Mouse (Mus musculus) ES-E14 (cell line): ENCODE results near the gene 1700001O22Rik. TPM values are rescaled to one million over a fixed set of nuclear protein-coding genes. Genes with fewer than 3 reads are reported as not detected.

Experiments
- DNase-seq: peaks from one replicate; pipeline ENCODE4 v3.0.0-alpha.2; 2013; ENCODE audit warnings: low read depth, low spot score
- H3K27ac ChIP-seq: 2 replicates; pipeline ENCODE4 v1.5.1; 2012; ENCODE audit warnings: low read depth, mild to moderate bottlenecking, low read length, moderate library complexity, mixed read lengths; ENCODE audit not compliant: poor library complexity, insufficient read depth, severe bottlenecking
- H3K36me3 ChIP-seq: 2 replicates; pipeline ENCODE4 v1.6.1; 2012; ENCODE audit warnings: mild to moderate bottlenecking, low read length, moderate library complexity, mixed read lengths; ENCODE audit not compliant: control insufficient read depth, poor library complexity, insufficient read depth, severe bottlenecking
- H3K4me1 ChIP-seq, 2 experiments: fragments of 150-350 bp in 1 of 2; sonication (generic) in 1 of 2; 2 replicates each; pipeline ENCODE4 v1.6.1; 2012; ENCODE audit warnings: low read length in 2 of 2, mild to moderate bottlenecking in 1 of 2, mixed read lengths in 1 of 2; ENCODE audit not compliant: control insufficient read depth in 2 of 2, insufficient read depth in 2 of 2, poor library complexity in 1 of 2
- H3K4me3 ChIP-seq, 2 experiments: fragments of 150-350 bp in 1 of 2; sonication (generic) in 1 of 2; 2 replicates each; pipeline ENCODE4 v1.5.1; 2012; ENCODE audit warnings: low read length in 2 of 2, low read depth in 1 of 2, mild to moderate bottlenecking in 1 of 2, mixed read lengths in 1 of 2; ENCODE audit not compliant: insufficient read depth in 1 of 2, poor library complexity in 1 of 2, severe bottlenecking in 1 of 2
- H3K9ac ChIP-seq: 2 replicates; pipeline ENCODE4 v1.6.1; 2012; ENCODE audit warnings: low read depth, mild to moderate bottlenecking, low read length, mixed read lengths; ENCODE audit not compliant: poor library complexity, insufficient read depth, severe bottlenecking
- H3K9me3 ChIP-seq: fragments of 150-350 bp; sonication (generic); 2 replicates; pipeline ENCODE4 v1.6.1; 2012; ENCODE audit warnings: low read depth, mild to moderate bottlenecking, low read length; ENCODE audit not compliant: control insufficient read depth, insufficient read depth
- CHD2 ChIP-seq: IDR thresholded peaks from 2 replicates; pipeline ENCODE4 v1.6.1; 2014; ENCODE audit warnings: mild to moderate bottlenecking, low read depth, low read length, inconsistent platforms
- HCFC1 ChIP-seq: IDR thresholded peaks from 2 replicates; pipeline ENCODE4 v1.6.1; 2012; ENCODE audit warnings: low read length, inconsistent platforms, borderline replicate concordance; ENCODE audit not compliant: insufficient read depth
- MAFK ChIP-seq: IDR thresholded peaks from 2 replicates; pipeline ENCODE4 v1.6.1; 2014; ENCODE audit warnings: mild to moderate bottlenecking, low read depth, low read length, inconsistent platforms; ENCODE audit not compliant: insufficient read depth
- ZC3H11A ChIP-seq: IDR thresholded peaks from 2 replicates; pipeline ENCODE4 v1.6.1; 2012; ENCODE audit warnings: low read depth, mild to moderate bottlenecking, inconsistent platforms, low read length, borderline replicate concordance
- ZNF384 ChIP-seq: IDR thresholded peaks from 2 replicates; pipeline ENCODE4 v1.6.1; 2012; ENCODE audit warnings: low read depth, low read length, inconsistent platforms
- in situ Hi-C, 2 experiments: fragments of 600-800 bp; cut with MboI; formaldehyde crosslinking; loops; one replicate each; pipeline ENCODE4 v1.15.1; 2025; ENCODE audit warnings: low sequenced_read_pairs in 2 of 2, inconsistent platforms in 1 of 2; ENCODE audit not compliant: unreplicated experiment in 2 of 2
- total RNA-seq: library from RNA; depleted of rRNA; stranded (reverse); fragments of 300-350 nt; gene quantifications from 2 replicates; pipeline ENCODE4 v1.2.3, GENCODE M21; 2012

1700001O22Rik gene
- total RNA-seq, 1 experiment: 1.9 TPM

- in situ Hi-C loops: no loop called here
- Histone ChIP-seq H3K4me1 (peaks cover 2 to 6% of the 10 kb centered on the region in 2 experiments; a peak in 1 of 4 replicates), H3K4me3 (no peak overlapping the region), H3K9me3 (no peaks in the 10 kb centered on the region), H3K9ac (no peak overlapping the region), H3K27ac (no peak overlapping the region), H3K36me3 (no peaks in the 10 kb centered on the region)
- no peak for DNase-seq
- no peak for TF ChIP-seq HCFC1
- TF ChIP-seq CHD2: no peak
- no peak for TF ChIP-seq MAFK
- no peak for TF ChIP-seq ZNF384
Observed at GRCm38 (mm10) chr2:30846236-30846635, 42.8 kb upstream of the 1700001O22Rik start.

DNA sequence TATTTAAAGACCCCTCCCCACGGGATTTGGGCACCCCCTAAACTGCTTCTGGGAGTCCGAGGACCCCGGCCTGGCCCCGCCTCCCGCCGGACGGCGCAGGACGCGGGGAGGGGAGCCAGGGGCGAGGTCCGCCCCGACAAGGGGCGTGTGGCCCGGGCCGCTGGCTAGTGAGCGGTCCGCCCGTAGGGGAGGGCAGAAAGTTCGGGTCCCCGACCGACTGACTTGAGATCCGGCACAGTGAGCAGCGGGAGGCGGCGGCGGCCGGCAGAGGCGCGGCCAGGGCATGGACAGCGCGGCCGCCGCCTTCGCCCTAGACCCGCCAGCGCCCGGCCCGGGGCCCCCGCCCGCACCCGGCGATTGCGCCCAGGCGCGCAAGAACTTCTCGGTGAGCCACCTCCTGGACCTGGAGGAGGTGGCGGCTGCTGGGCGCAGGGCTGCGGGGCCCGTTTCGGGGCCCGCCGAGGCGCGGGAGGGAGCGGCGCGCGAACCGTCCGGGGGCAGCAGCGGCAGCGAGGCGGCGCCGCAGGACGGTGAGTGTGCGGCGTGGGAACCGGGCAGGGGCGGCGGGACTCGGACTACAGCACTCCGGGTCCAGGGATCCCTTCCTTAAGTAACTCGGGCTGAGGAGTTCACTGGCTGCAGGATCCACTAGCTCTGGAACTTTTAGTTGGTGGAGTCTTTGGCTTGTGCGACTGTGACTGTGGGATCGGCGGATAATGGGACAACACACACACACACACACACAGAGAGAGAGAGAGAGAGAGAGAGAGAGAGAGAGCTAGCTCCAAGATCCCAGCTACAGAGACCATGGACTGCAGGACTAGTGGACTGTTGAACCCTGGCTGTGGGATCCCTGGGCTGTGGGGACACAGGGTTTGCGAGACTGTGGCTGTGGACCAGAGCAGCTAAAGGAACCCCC lies 42.0 kb upstream of the 1700001O22Rik start:
- Histone ChIP-seq H3K9me3 (no peaks in the 10 kb centered on the region), H3K4me1 (peaks cover 2 to 3% of the 10 kb centered on the region in 2 experiments; a peak in 1 of 4 replicates), H3K9ac (peak overlapping the region; percentile 63), H3K27ac (no peak overlapping the region), H3K36me3 (no peaks in the 10 kb centered on the region), H3K4me3 (peak overlapping the region; percentile 65 to 77)
- no peak for TF ChIP-seq HCFC1
- no peak for TF ChIP-seq MAFK
- no peak for TF ChIP-seq CHD2
- TF ChIP-seq ZC3H11A: no peak
- no peak for TF ChIP-seq ZNF384
- no peak for DNase-seq
- in situ Hi-C loops: no loop called here

DNA sequence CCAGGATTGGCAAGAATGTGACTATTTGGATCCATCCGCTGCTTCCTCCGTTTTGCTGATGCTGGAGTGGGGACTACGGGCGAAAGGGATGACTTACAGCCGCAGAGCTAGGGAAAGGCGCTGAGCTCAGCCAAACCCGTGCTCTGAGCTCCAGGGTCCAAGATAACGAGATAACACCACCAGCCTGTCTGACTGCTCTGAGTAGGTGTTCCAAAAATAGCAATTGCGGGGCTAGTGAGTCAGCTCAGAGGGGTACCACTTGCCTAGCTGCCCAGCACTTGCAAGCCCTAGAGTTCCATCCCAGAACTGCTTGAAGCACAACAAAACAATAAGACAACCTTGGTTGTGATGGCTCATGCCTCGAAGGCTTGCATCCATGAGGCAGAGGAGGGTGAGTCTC lies 39.2 kb upstream of the 1700001O22Rik start:
- DNase-seq: no peak
- peaks cover 2 to 3% of the 10 kb centered on the region in 2 experiments; a peak in 1 of 4 replicates for H3K4me1 ChIP-seq
- no peaks in the 10 kb centered on the region for H3K9me3 ChIP-seq
- TF ChIP-seq MAFK (no peak), ZC3H11A (no peak)
- in situ Hi-C loops: no loop called here
- H3K36me3 ChIP-seq: no peaks in the 10 kb centered on the region
- no peak overlapping the region for H3K9ac ChIP-seq
- no peak overlapping the region; the same call in 1 of the 2 replicates for H3K27ac ChIP-seq
- H3K4me3 ChIP-seq: no peak overlapping the region

DNA sequence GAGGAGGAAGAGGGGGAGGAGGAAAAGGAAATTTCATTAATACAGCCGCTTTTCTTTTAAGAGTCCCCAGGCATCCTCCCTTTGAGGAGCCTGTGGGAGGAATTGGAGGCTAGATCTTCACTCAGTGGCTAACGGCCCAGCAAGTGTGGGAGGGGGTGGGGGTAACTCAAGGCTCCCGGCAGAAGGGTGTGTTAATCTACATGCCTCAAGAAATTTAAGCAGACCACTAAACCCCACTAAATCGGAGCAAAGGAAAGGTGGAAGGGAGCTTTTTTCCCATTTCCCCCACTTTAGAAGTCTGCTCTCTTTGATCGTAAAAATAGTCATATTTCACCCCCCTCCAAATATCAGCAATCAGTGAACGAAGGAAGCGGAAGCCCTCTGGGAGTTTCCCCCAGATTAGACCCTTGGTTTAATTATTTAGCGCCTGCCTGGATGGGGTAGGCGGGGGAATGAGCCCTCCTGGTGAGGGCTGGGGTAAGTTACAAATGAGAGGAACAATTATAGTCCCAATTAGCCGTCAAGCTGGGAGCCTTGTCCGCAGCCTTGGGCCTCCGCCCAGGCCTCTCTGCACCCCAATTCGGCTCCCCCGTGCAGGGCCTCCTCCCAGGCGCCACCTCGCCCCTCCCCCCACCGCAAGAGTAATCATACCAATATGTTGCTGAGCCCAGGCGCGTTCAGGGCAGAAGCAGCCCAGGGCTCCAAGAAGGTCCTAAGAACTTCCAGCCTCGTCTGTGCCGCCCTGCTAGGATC lies 33.0 kb upstream of the 1700001O22Rik start:
- Histone ChIP-seq H3K9me3 (no peaks in the 10 kb centered on the region), H3K27ac (no peak overlapping the region), H3K9ac (no peak overlapping the region), H3K4me3 (no peak overlapping the region), H3K36me3 (no peaks in the 10 kb centered on the region), H3K4me1 (peaks cover 5 to 18% of the 10 kb centered on the region in 2 experiments)
- TF ChIP-seq ZNF384: no peak
- no peak for TF ChIP-seq CHD2
- TF ChIP-seq ZC3H11A: no peak
- no peak for TF ChIP-seq MAFK
- no peak for TF ChIP-seq HCFC1
- in situ Hi-C loops: no loop called here
- DNase-seq: no peak
